Comparison of ENCODE assay signal across 19 mouse cellular contexts in the genomic region with DNA sequence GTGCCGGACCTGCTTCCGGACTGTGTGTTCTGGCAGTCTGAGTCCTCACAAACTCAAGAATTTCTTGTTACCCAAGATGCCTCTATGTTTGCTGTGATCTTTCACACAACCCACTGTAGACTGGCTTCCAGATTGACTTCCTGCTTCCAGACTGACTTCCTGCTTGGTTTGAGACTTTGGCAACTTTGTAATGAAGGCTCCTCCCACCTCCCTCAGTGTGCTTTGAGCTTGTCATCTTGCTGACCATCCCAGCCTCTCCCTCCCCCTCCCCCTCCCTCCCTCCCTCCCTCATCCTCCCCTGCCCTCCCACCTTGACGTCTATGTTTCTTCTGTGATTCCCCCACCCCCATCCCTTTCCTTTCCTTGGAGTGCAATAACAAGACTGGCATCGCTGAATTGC. TPM values are rescaled to one million over a fixed set of nuclear protein-coding genes. Genes with fewer than 3 reads are reported as not detected.
A peak's percentile ranks its signal among the peaks of the same experiment; 100 is the strongest.
DNase-seq lines count a peak whose midpoint lies in the region; ATAC-seq and TF ChIP-seq lines count a peak whose summit lies in the region.
"Had no signal": no experiment of that assay in that cellular context is flagged by ENCODE, and none has a peak within 500 bp of the region (broad histone marks: within the 10 kb centered on the region; RNA-seq: fewer than 3 reads in every experiment).

No protein-coding gene starts in this region.

- TF ChIP-seq POLR2A in kidney, adult 2 months (IDR thresholded peaks at IDR 0.05; ENCODE audit: low read depth, low read length), result no peak

- no peaks in the 10 kb centered on the region for H3K9me3 ChIP-seq in kidney, embryonic 14.5 days (ENCODE audit: control insufficient read depth, low read length)
- H3K9me3 ChIP-seq in kidney, postnatal 0 days (replicated peaks; ENCODE audit: low read length), result no peaks in the 10 kb centered on the region
- H3K9me3 ChIP-seq in neural tube, embryonic 15.5 days (replicated peaks), result no peaks in the 10 kb centered on the region
- H3K9me3 ChIP-seq: embryonic facial prominence, embryonic 12.5 days; forebrain, embryonic 15.5 days; heart, embryonic 12.5 days; hindbrain, embryonic 15.5 days had no signal

- no peak overlapping the region for H3K4me3 ChIP-seq in kidney, adult 2 months (ENCODE audit: insufficient read depth, low read depth, low read length)
- H3K4me3 ChIP-seq in kidney, embryonic 14.5 days (ENCODE audit: low read length), result no peak overlapping the region
- no peak overlapping the region for H3K4me3 ChIP-seq in kidney, postnatal 0 days (replicated peaks; ENCODE audit: low read depth, low read length)
- no peak overlapping the region for H3K4me3 ChIP-seq in neural tube, embryonic 15.5 days (replicated peaks)
- H3K4me3 ChIP-seq: embryonic facial prominence, embryonic 12.5 days; forebrain, embryonic 15.5 days; heart, embryonic 12.5 days; hindbrain, embryonic 15.5 days had no signal

- no peak overlapping the region for H3K9ac ChIP-seq in kidney, embryonic 14.5 days (ENCODE audit: low read depth, low read length)
- no peak overlapping the region for H3K9ac ChIP-seq in kidney, postnatal 0 days (ENCODE audit: low read depth, low read length)
- no peak overlapping the region for H3K9ac ChIP-seq in neural tube, embryonic 15.5 days (replicated peaks)
- H3K9ac ChIP-seq: embryonic facial prominence, embryonic 12.5 days; forebrain, embryonic 15.5 days; heart, embryonic 12.5 days; hindbrain, embryonic 15.5 days had no signal

- no peaks in the 10 kb centered on the region for H3K36me3 ChIP-seq in kidney, adult 2 months (ENCODE audit: control insufficient read depth, insufficient read depth, low read length)
- H3K36me3 ChIP-seq in kidney, embryonic 14.5 days (ENCODE audit: control insufficient read depth, insufficient read depth, low read length), result no peaks in the 10 kb centered on the region
- no peaks in the 10 kb centered on the region for H3K36me3 ChIP-seq in kidney, postnatal 0 days (ENCODE audit: insufficient read depth, low read length)
- no peaks in the 10 kb centered on the region for H3K36me3 ChIP-seq in neural tube, embryonic 15.5 days
- H3K36me3 ChIP-seq: embryonic facial prominence, embryonic 12.5 days; forebrain, embryonic 15.5 days; heart, embryonic 12.5 days; hindbrain, embryonic 15.5 days had no signal

- peaks cover 33% of the 10 kb centered on the region for H3K4me1 ChIP-seq in kidney, adult 2 months (ENCODE audit: control insufficient read depth, insufficient read depth, low read length)
- H3K4me1 ChIP-seq in kidney, embryonic 14.5 days (ENCODE audit: control insufficient read depth, insufficient read depth, low read length), result peaks cover 17% of the 10 kb centered on the region
- H3K4me1 ChIP-seq in kidney, postnatal 0 days (replicated peaks; ENCODE audit: insufficient read depth, low read length), result peaks cover 6% of the 10 kb centered on the region
- H3K4me1 ChIP-seq in neural tube, embryonic 15.5 days, result peaks cover 2% of the 10 kb centered on the region
- H3K4me1 ChIP-seq: heart, embryonic 12.5 days had no signal

- peak overlapping the region; percentile 84 for H3K27ac ChIP-seq in kidney, adult 2 months (ENCODE audit: insufficient read depth, low read depth, low read length)
- no peak overlapping the region for H3K27ac ChIP-seq in kidney, embryonic 14.5 days (ENCODE audit: low read depth, low read length)
- peak overlapping the region; percentile 39; the same call in 1 of the 2 replicates for H3K27ac ChIP-seq in kidney, postnatal 0 days
- H3K27ac ChIP-seq in neural tube, embryonic 15.5 days (replicated peaks), result no peak overlapping the region
- H3K27ac ChIP-seq: embryonic facial prominence, embryonic 12.5 days; forebrain, embryonic 15.5 days; hindbrain, embryonic 15.5 days had no signal

- ATAC-seq in kidney, embryonic 14.5 days (ENCODE audit: low FRiP score, low TSS enrichment), result no peak
- no peak for ATAC-seq in kidney, postnatal 0 days (replicated peaks; ENCODE audit: low FRiP score, low read depth)
- peak; percentile 42 for ATAC-seq in CD4-positive, CD25-positive, alpha-beta regulatory T cell, adult 4 months
- 0 out of 2 replicates have a peak, but pooled peaks have one; percentile 17 for ATAC-seq in granulocyte monocyte progenitor cell, adult 5-6 weeks (replicated peaks; ENCODE audit: poor library complexity, severe bottlenecking)
- ATAC-seq in neural tube, embryonic 15.5 days (ENCODE audit: low FRiP score), result no peak
- ATAC-seq: activated CD4-positive, CD25-positive, alpha-beta regulatory T cell, adult 4 months; forebrain, embryonic 15.5 days; inflammation-experienced regulatory T-cells, adult 6 months had no signal

- no peak overlapping the region for H3K4me2 ChIP-seq in kidney, embryonic 14.5 days (replicated peaks; ENCODE audit: low read depth, low read length)
- no peak overlapping the region for H3K4me2 ChIP-seq in kidney, postnatal 0 days (ENCODE audit: low read length)
- H3K4me2 ChIP-seq in neural tube, embryonic 15.5 days, result no peak overlapping the region
- H3K4me2 ChIP-seq: embryonic facial prominence, embryonic 12.5 days; forebrain, embryonic 15.5 days; heart, embryonic 12.5 days; hindbrain, embryonic 15.5 days had no signal

- TF ChIP-seq CTCF in kidney, adult 2 months (conservative IDR thresholded peaks at IDR 0.05; ENCODE audit: insufficient read depth, insufficient read length, low read depth, low read length), result no peak
- TF ChIP-seq CTCF in kidney, postnatal 0 days (IDR thresholded peaks at IDR 0.05; ENCODE audit: low read depth), result no peak

- WGBS in kidney, adult 2 months, result 29% methylated on average over 4 of the region's 4 CpGs
- WGBS in kidney, embryonic 14.5 days, result 37% methylated on average over 4 of the region's 4 CpGs
- 30% methylated on average over 4 of the region's 4 CpGs for WGBS in kidney, postnatal 0 days
- WGBS in neural tube, embryonic 15.5 days, result 47% methylated on average over 4 of the region's 4 CpGs

- H3K27me3 ChIP-seq in kidney, adult 2 months (replicated peaks; ENCODE audit: control insufficient read depth, insufficient read depth, low read length), result no peaks in the 10 kb centered on the region
- no peaks in the 10 kb centered on the region for H3K27me3 ChIP-seq in kidney, embryonic 14.5 days (ENCODE audit: control insufficient read depth, insufficient read depth, low read length)
- H3K27me3 ChIP-seq in kidney, postnatal 0 days (ENCODE audit: insufficient read depth, low read length), result no peaks in the 10 kb centered on the region
- H3K27me3 ChIP-seq in neural tube, embryonic 15.5 days (replicated peaks), result peaks cover 7% of the 10 kb centered on the region; the same call in 1 of the 2 replicates
- H3K27me3 ChIP-seq: forebrain, embryonic 15.5 days; hindbrain, embryonic 15.5 days had no signal

- DNase-seq in kidney, adult 2 months, result peak; percentile 53
- DNase-seq in kidney, postnatal 0 days (ENCODE audit: low spot score), result peak; percentile 40
- no peak for DNase-seq in kidney, postnatal 4 days
- no peak for DNase-seq in frontal cortex, postnatal 10 days (ENCODE audit: low spot score in 2 of 2)
- DNase-seq: adrenal gland, postnatal 36 days; cerebellum, adult 8-10 months; cerebellum, postnatal 25 days; gastrocnemius, postnatal 10 days; heart, postnatal 36 days had no signal

RNA-seq across cellular contexts. Expression of a gene that starts 51.7 kb away (rescaled TPM):
- 57.1 and 59.4 TPM in 2 replicates for polyA plus RNA-seq in kidney, adult 2 months (2012; rRNA removed)
- 6.0 and 6.1 TPM in 2 replicates for polyA plus RNA-seq in kidney, embryonic 14.5 days (2014; fragmentation: Nextera tagmentation; extraction: Ambion mirVana)
- 5.4 and 6.6 TPM in 2 replicates for polyA plus RNA-seq in kidney, postnatal 0 days (2015; fragmentation: Nextera tagmentation; extraction: Ambion mirVana)
- under 1 TPM in 1 of 2 experiments, not detected in 1; 0.34 TPM for polyA plus RNA-seq in CD4-positive, CD25-positive, alpha-beta regulatory T cell, adult 4 months (2017; shearing (Covaris generic))
- 0.49 and 1.1 TPM in 2 replicates for total RNA-seq in granulocyte monocyte progenitor cell, adult 5-6 weeks (2014; fragmentation: Nextera tagmentation)
- total RNA-seq in granulocyte monocyte progenitor cell, adult 5-6 weeks (2017), result 0.72 and 2.2 TPM in 2 replicates
- polyA plus RNA-seq in neural tube, embryonic 15.5 days (2015; fragmentation: Nextera tagmentation; extraction: Ambion mirVana), result 3.9 and 4.7 TPM in 2 replicates
- polyA plus RNA-seq: activated CD4-positive, CD25-positive, alpha-beta regulatory T cell, adult 4 months had no signal

Comparison
In these comparisons a context has a peak if more than half of its experiments do, and no peak if none do; other contexts are left out.
1. DNase-seq: peak in kidney, adult 2 months (single experiment) and kidney, postnatal 0 days (single experiment); none in kidney, postnatal 4 days (0 of 2) and frontal cortex, postnatal 10 days (0 of 2).
2. H3K27ac ChIP-seq: peak in kidney, adult 2 months (single experiment) and kidney, postnatal 0 days (single experiment); none in kidney, embryonic 14.5 days (single experiment) and neural tube, embryonic 15.5 days (single experiment).
3. ATAC-seq: peak in CD4-positive, CD25-positive, alpha-beta regulatory T cell, adult 4 months (single experiment) and granulocyte monocyte progenitor cell, adult 5-6 weeks (single experiment); none in kidney, embryonic 14.5 days (single experiment), kidney, postnatal 0 days (single experiment) and neural tube, embryonic 15.5 days (single experiment).